Mouse (Mus musculus): ENCODE measurements around the gene Lrfn1.
"Not testable (repeated sequence)": the region's sequence is repeated elsewhere in the genome, so short reads cannot be mapped to it uniquely, and the experiment has no call there.

Lrfn1 gene

DNA sequence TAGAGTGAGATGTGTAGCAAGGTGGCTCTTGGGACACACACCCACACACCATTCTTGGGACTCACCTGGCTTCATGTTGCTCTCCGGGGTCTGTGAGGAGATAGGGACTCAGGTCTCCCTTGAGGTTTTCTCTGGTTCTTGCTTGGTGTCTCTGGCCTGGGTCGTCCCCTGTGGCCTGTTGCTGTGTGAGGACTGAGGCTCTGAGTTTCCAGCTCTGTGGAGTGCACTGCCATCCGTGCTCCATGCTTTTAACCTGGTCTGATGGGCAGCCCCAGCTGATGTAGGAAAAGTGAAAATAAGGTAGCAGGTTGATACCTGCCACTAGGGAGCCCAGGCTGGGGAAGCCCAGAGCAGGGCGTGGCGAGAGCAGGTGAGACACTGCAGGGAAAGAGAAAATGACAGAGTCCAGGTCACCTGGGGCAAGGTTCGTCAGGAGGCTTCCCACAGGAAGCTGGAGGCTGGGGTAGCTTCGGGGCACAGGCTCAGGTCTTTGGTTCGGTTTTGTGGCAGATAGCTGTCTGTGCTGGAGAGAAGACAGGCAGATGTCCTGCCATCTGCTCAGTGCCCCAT, 58.7 kb downstream of the Lrfn1 start, which contains the start of gene Ifnl2:
Gene Ifnl2 (minus strand): TSS at position 51 of the 570 bp plus-strand sequence.
- not testable (repeated sequence) for DNase-seq (ENCODE audit: low read depth, low spot score)

DNA sequence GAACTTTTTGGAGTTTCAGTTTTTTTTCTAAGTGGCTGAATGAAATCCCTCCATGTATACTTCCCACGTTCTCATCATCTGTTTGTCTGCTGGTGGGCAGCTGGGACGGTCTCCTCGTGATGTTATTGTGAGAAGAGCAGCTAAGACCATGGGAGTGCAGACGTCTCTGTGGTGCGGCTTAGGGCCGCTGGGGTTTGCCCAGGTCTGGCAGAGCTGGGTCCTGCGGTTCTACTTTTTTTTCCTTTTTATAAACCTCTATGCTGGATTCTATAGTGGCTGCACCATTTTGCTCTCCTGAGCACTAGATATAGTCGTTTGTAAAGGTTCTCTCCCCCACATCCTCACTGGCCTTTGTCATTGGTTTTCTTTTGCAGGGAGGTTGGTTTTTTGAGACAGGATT, 59.7 kb downstream of the Lrfn1 start:
- no peak for DNase-seq (ENCODE audit: low read depth, low spot score)

Data from ES-CJ7 (cell line).